Mouse (Mus musculus): ENCODE data around the gene Prkca.

Gene Prkca

DNA sequence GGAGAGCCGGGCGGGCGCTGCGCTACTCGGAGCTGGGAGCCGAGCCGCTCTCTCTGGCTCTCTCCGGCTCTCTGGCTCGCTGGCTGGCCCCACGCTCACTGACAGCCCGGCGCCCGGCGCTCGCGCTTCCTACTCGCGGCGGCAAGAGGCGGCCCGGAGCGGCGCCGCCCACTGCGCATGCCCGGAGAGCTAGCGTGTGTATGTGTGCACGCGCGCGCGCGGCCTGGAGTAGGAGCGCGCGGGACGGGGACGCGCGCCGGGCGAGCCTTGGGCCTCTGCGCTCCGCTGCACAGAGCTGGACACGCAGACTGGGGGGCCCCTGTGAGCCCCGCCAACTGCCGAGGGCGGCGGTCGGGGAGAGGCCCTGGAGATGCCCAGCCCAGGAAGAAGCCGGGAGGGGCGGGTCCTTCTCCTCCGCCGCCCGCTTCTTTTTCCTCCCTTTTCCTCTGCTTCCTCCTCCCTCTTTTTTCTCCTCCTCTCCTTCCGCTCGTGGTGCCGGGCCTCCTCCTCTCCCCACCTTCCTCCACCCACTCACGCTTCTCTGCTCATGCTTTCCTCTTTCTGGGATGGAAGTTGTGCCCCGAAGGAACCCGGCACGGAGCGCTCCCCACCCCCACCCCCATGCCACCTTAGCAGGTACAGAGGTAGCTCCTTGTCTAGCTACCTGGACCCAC is at the start of gene Prkca:
Prkca (minus strand) TSS at position 140 of the 674 bp plus-strand sequence.
- peak; percentile 93 for DNase-seq

DNA sequence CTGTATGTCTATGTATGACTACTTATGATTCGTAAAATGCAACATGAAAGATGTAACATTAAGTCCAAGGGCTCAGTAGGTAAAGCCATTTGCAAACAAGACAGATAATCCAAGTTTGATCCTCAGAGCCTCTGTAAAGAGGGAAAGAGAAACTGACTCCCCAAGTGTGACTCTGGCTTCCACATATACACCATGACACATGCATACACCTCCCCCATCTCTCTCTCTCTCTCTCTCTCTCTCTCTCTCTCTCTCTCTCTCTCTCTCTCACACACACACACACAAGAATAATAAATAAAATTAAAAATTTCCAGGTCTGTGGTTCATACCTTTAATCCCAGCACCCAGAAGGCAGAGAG is 41.9 kb upstream of the Prkca start:
- no peak for DNase-seq

DNA sequence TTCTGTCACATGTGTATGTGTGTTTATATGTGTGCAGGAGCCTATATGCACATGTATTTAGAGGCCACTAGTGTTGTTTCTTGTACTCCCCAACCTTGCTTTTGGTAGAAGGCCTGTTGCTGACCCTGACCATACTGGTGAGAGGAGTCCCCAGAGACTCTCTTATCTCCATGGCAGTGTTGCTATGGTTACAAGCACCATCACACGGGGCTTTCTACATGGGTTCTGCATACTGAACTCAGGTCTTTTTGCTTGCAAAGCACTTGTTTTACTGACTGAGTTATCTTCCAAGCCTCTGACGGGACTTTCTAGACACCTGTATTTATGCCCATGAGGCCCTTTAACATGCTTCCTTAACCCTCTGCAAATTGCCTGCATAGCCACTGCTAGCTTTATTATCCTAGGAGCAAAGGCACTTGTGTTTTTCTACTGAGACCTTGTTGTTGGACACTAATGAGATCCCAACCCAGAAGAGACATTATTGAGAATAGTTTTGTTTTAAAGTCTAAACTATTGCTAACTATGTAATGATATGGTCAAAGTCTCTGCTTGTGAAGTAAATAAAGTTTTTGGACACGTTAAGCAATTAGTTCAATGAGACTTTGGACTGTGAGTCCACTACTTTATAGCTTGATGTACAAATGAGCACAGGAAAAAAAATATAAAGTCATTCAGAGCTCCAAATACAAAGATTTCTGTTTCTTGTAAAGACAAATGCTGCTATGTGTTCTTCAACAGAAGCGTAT is 41.4 kb upstream of the Prkca start:
- DNase-seq = no peak

DNA sequence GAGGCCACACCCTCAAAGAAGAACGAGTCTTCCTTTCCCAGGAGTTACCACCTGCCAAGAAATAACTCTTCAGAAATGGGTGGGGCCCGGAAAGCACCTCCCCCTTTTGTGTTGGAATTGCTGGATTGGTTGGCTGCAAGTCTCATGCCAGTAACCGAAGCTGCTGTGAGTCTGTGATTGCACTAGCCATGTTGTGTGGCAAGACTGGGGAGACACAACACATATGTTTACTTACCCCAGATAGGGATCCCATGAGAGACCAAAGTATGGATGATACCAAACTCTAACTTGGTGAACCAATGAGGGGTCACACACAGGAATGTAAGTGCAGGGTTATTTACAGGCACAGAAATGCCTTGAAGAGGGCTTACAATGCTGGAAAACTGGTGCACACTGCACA is 38.9 kb upstream of the Prkca start:
- no peak for DNase-seq

DNA sequence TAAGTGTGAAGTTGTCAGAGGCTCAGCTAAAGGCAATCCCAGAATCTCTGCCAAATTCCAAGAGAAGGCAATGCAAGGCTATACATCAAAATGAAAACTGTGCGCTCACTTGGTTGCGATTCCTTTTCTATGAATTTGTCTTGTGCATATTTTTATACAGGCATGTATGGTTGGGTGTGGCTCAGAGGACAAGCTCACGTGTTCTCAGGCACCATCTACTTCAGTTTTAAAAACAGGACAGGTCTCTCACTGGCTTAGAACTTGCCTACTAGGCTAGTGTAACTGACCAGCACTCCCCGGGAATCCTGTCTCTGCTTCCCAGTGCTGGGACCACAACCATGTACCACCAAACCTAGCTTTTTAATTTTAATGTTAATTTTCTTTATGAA is 34.6 kb upstream of the Prkca start:
- no peak for DNase-seq

DNA sequence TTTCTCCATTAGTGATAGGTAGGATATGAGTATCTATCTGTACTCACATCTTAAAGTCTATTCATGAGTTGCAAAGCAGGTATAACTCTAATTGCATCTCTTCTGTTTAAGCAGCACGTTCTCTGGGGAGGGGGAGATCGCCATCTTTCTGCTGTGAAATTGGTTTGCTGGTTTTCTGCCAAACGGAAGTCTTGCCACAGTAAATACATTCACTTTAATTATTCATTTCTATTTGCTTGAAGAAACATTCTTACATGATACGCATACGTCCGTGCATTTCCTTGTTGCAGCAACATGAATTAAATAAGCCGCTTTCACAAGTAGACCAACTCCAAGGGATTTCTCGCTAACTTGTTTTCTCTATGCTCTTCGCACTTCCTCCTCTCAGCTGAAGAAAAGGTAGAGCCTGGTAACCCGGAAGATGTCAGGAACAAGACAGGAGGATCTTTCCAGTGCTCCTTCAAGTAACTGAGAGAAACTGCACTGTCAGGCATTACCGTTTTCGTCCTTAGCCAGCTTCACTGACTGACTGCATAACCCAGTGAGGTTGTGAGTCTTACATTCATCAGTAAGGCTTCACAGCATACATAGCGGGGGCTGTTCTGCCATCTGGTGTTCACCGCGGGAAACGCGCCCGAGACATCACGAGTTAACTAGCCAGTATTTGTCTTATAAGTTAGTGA is 34.1 kb upstream of the Prkca start:
- peak; percentile 78 for DNase-seq

DNA sequence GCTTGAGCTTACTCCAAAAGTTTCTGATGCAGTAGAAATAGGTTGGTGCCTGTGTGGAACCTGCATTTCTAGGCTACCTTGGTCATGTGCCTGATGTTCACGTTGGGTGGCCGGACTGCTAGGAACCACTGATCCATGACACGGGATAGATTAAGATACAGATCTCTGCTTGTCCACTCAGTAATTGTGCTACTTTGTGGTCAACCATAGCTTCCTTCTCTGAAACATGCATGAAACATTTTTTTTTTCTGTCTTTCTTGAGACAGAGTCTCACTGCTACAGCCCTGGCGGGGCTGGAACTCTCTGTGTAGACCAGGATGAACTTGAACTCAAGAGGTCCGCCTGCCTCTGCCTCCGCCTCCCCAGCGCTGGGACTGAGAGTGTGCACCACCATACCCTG is 33.1 kb upstream of the Prkca start:
- no peak for DNase-seq

DNA sequence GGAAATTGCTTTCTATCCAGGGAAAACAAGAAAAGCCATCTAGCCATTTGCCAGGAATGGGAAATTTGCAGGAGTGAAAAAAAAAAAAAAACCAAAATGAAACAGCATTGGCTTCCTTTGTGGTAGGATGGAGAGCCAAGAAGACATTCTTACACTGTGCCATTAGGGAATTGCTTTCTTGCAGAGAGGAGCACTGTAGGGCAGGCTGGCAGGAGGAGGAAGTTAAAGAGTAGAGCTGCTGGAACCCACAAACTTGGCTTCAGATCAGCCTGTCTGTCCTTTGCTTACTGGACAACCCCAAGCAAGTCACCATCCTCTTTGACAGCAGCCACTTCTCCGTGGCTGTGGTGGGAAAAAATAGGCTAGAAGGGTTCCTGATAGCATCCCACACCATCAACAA is 23.3 kb upstream of the Prkca start:
- no peak for DNase-seq

DNA sequence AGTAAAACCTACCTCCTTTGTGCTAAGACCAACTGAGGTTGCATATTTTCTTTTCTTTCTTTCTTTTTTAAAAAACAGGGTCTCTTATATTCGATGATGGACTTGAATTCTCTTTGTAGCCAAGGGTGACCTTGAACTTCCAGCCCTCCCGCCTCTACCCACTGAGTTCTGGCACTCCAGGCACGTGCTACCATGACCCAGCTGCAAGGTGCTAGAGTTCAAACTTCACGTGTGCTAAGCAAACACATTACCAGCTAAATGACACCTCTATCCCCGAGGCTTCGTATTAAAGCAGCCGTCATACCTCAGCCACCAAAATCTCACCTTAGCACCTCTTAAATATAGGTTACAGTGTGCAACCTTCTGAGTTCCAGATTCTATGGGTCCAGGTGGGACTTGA is 21.9 kb upstream of the Prkca start:
- no peak for DNase-seq

DNA sequence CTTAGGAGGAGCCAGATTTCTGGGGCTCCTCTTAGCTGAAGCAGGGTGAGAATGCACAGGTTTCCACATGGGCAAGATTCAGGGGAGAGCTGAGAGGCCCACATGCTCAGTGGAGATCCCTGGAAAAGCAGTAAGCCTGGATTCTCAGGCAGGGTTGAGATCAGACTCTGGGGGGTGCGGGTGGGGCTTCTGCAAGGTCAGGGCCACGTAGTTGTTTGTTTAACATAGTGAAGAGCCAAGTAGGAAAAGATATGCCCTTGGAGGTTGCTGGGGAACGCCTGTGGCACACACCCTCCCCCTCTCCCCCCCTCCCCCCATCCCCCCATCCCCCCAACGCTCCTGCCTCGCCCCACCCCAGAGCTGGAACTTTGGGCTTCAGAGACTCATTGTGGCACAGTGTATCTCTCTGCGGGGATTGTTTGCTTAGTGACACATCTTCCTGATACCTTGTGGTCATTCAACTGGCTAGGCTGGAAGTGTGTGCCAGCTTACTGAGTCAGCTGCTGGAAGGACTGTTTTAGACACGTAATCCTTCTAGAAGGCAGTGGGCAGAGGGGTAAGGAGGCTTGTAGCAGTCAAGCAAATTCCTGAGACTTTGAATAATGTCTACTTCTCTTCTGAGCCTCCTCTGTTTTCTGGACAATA is 21.3 kb upstream of the Prkca start:
- no peak for DNase-seq

DNA sequence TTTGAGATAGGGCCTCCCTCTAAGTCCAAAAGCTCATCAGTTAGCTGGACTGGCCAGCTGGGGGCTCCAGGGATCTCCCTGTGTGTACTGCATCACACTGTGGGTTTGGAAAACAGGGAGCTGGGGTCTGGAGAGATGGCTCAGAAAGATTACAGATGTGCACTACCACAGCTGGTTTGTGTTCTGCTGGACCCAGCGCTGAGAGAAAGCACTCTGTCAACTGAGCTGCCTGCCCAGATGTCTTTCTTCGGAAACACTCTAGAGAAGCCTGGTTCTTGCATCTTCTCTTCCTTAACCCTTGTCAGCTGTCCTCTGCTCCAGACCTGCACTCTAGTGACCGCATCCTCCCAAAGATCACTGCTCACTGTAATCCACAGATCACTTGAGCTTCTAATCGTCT is 20.3 kb upstream of the Prkca start:
- DNase-seq = no peak

DNA sequence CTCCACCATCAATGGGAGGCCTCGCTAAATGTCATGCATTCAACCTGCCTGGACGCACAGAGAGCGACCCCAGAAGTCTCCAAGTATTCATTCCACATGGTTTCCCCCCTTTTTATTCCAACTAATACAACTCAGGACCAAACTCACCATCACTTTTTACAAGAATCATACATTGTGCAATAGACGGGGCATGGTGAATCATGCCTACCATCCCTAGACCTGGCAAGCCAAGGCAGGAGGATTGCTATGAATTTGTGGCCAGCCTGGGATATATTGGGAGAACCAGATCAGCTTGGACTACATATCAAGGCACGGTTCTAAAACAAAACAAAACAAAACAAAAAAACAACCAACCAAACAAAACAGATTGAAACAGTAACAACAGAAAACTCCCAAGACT is 19.2 kb upstream of the Prkca start:
- DNase-seq = no peak

DNA sequence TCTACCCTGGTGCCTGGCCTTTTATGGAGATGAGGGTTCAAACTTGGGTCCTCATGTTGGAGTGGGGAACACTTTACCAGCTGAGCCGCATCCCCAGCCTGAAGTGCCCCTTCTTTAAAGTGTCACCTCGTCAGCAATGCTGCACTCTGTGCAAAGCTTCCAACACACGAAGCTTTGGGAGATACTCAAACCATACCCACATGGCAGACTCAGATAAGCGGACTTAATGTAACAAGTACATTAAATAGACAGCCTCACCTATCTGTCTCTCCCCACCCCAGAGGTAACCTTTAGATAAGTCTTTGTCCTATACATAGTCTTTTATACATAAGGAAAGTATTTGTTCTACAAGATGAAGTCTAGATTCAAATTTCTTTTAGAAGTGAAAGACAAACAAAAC is 17.3 kb upstream of the Prkca start:
- DNase-seq = no peak

DNA sequence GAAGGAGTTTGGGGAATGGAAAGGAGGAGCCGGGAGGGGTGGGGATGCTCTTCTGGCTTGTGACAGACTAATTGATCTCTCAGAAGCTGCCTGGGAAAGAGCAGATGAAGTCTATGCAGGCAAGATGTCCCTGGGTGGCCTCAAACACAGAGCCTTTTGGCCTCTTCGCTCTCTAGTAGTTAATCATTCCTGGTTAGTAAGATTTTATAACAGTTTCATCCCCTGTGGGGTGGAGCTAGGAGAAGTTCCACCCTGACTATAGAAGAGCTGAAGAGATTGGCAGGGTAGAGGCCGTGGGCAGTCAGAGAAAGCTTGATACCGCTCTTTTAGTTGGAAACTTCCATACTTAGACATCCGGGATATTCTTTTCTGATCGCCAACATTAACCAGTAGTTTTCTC is 15.2 kb upstream of the Prkca start:
- no peak for DNase-seq

DNA sequence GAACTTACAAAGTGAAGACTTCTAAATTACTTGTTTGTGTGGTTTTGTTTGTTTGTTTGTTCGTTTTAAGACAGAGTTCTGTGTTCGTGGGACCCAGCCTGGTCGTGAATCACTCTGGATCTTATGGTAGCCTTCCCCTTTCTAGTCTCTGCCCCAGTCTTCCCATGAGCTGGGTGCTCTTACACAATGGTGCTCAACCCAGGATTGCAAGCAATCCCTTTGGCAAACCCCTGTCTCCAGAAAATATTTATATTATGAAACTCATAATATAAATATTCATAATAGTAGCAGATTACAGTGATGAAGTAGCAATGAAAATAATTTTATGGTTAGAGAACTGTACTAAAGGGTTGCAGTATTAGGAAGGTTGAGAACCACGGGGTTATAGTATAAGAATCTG is 12.3 kb upstream of the Prkca start:
- no peak for DNase-seq

DNA sequence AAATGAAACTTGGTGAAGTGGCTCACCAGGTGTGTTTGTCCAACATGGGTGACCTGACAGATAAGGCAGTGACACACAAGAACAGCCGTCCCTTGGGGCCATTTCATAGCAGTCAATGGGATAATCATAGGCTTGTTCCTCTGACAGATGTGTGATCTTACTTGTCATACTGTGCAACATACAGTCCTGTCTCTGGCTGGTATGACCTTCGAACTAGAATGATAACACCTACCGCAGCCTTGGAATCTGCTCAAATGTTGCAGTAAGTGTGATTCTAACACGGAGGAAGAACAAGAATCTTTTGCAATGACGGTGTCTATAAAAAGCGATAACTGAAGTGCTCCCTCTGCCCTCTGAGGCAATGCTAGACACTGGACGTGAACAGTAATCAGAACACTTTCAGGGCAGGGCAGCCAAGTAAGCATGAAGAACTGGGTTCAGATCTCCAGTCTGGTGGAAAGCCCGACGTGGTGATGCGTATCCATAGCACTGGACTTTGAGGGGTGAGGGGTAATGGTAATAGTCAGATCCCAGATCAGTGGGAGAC is 9.2 kb upstream of the Prkca start:
- DNase-seq = no peak

DNA sequence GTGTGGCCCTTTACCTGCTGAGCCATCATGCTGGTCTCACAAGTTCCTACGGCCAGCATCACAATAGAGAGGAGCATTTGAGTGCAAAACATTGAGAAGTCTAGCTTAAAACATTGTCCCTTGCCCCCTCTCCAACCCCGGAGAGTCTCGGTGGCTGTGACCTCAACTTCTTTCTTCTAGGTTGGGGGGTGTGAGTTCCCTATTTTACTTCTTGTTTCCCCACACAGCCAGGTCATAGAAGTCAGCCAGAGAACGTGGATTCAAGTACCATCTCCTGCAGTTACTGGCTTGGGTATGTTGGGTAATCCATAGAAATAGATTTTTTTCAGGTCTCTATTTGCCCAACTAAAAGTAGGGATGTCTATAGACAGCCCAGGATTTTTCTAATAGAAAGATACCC is 7.1 kb upstream of the Prkca start:
- DNase-seq = no peak

DNA sequence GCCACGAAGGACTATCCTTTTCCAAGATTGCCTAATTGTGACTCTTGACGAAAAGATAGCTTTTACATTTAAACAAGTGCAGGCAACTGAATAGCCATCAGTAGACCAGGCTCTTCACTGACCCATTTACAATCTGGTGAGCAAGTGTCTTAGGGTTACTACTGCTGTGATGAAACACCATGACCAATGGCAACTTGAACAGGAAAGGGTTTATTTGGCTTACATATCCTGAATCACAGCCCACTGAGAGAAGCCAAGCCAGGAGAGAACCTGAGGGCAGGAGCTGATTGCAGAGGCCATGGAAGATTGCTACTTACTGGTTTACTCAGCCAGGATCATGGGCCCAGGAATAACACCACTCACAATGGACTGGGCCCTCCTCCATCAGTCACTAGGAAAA is 1.6 kb upstream of the Prkca start:
- DNase-seq = no peak

DNA sequence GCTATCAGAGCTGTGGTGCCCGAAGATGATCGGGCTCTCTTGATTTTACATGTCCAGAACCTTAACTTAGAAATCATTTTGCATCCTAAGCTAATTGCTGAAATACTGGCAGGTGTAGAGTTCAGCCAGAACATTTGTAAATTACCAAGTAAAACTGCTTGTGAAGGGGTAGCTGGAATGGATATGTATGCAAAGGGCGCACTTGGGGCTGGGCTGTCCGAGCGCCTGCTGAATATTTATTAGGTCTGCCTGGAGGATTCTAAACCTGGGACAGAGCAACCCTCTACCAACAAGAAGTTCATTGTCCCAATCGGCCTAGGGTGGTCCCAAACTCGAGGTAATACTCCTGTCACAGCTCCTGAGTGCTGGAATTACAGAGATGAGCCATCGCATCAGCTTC is 1.0 kb upstream of the Prkca start:
- DNase-seq = no peak

DNA sequence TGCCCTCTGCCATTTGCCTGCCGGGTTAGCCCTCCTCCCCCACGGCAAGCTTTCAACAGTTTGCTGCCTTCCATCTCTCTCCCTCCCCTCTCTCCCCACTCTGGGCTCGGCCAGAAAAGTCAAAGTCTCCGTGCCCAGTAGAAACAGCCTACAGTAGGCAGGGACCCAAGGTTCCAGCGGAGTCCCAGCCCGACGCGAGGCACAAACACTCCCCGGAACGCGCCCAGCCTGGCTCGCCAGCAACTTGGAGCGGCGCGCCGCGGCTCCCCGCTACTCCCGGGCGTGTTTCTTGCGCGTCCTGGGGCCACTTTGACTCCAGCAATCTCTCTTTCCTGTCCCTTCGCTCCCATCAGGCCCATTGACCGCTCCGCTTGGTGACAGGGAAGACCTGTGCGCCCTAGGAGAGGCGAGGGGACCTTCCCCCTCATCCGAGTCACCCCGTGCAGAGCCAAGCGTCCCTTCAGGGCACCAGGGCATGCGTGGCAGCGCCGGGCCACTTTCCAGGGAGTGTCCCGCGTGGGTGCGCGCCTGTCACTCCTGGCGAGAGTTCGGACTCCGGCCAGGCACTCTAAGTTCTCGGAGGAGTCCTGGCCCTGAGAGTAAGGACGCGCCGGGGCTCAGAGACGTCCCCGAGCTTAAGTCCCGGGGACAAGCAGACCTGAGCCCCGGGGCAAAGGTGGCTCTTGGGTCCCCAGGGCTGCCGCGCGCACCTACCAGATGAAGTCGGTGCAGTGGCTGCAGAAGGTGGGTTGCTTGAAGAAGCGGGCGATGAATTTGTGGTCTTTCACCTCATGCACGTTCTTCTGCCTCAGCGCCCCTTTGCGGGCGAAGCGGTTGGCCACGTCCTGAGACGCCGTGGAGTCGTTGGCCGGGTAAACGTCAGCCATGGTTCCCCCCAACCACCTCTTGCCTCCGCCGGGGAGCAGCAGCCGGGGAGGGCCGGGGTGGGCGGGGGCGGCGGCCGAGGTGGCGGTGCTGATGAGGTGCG is 653 bp downstream of the Prkca start, which contains the start of gene Apoh:
Apoh (plus strand) TSS at position 574 of the 988 bp plus-strand sequence.
- peak; percentile 59 for DNase-seq

DNA sequence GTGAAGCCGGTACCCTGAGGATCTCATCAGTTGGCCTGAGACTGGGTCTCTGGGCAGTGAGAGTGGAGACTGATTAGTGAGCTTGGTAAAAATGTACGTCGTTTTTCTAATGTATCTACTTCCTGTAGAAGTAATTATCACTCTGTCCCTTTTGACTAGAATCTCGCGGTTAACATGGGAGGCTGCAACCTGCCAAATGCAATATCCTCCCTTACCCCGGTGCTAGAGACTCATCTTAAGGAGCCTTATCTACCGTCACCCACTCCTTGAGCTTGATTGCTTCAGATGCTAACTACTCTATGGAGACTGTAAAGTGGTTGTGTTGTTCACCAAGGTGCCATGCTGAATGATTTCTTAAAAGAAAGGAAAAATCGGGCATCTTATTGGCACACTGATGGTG is 1.9 kb downstream of the Prkca start:
- DNase-seq = peak; percentile 33

DNA sequence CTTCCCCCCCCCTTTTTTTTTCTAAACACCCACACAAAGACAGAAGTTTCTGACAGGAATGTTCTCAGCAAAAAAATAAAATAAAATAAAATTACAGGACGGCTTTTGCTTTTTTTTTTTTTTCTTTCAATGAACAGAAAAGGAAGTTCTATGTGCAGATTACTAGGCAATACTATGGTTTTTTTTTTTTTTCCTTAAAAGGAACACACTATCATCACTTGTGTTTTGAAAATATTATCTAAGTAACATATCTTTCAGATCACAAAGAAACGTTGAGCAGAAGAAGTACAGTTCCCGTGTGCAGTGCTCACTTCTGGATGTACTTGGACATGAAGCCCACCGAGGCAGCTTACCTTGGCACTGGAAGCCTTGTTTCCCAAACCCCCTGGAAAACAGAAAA is 3.4 kb downstream of the Prkca start:
- DNase-seq = no peak
